ENCODE assay signal across 24 mouse cellular contexts in the genomic region with DNA sequence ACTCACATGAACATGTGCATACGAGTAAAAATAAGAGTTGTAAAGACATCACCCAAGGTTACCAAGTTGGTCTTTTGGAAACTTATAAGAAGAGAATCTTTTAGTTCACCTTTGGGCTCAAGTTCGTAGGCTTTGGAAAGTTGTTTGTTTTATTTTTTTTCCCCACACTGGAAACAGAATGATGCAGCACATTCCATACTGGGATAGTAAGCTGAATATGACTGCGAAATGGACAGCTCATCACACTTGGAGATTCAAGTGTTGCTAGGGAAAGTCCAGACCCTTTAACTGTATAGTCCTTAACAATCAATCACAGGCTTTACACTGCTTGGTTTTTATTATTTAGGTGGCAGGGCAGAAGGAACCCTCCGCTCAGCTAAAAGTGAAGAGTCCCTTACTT.
DNase-seq lines count a peak whose midpoint lies in the region; ATAC-seq and TF ChIP-seq lines count a peak whose summit lies in the region.
"Had no signal": no experiment of that assay in that cellular context is flagged by ENCODE, and none has a peak within 500 bp of the region (broad histone marks: within the 10 kb centered on the region; RNA-seq: fewer than 3 reads in every experiment).

No protein-coding gene starts in this region.

- H3K4me3 ChIP-seq in heart, embryonic 12.5 days: no peak overlapping the region
- no peak overlapping the region for H3K4me3 ChIP-seq in embryonic fibroblast, embryonic 13.5 days (ENCODE audit: insufficient read depth, low read length)
- no peak overlapping the region for H3K4me3 ChIP-seq in forebrain, embryonic 10.5 days

- 88% methylated on average over 4 of the region's 4 CpGs for WGBS in heart, embryonic 12.5 days
- WGBS in forebrain, embryonic 10.5 days: 92% methylated on average over 4 of the region's 4 CpGs

- no peak overlapping the region for H3K4me2 ChIP-seq in heart, embryonic 12.5 days

- no peak overlapping the region for H3K27ac ChIP-seq in heart, embryonic 12.5 days (ENCODE audit: poor library complexity, severe bottlenecking)
- H3K27ac ChIP-seq in embryonic fibroblast, embryonic 13.5 days (ENCODE audit: insufficient read depth, low read length): peak overlapping the region; percentile 68; the same call in 1 of the 2 replicates
- no peak overlapping the region for H3K27ac ChIP-seq in forebrain, embryonic 10.5 days

- no peak for ATAC-seq in heart, embryonic 12.5 days (ENCODE audit: insufficient number of reproducible peaks, low FRiP score)
- ATAC-seq: activated CD4-positive, CD25-positive, alpha-beta regulatory T cell, adult 4 months; CD4-positive, CD25-positive, alpha-beta regulatory T cell, adult 4 months; Patski had no signal

- TF ChIP-seq POLR2A in embryonic fibroblast, embryonic 13.5 days (IDR thresholded peaks at IDR 0.05; ENCODE audit: low read depth, low read length): no peak

- no peaks in the 10 kb centered on the region for H3K9me3 ChIP-seq in heart, embryonic 12.5 days (replicated peaks)
- no peaks in the 10 kb centered on the region for H3K9me3 ChIP-seq in forebrain, embryonic 10.5 days

- H3K36me3 ChIP-seq in heart, embryonic 12.5 days: peaks cover 68% of the 10 kb centered on the region
- H3K36me3 ChIP-seq in forebrain, embryonic 10.5 days (replicated peaks): peaks cover 75% of the 10 kb centered on the region
- H3K36me3 ChIP-seq: G1E had no signal

- no peak for TF ChIP-seq CTCF in embryonic fibroblast, embryonic 13.5 days (IDR thresholded peaks at IDR 0.05; ENCODE audit: borderline replicate concordance, insufficient read depth, low read length)

- no peak overlapping the region for H3K9ac ChIP-seq in heart, embryonic 12.5 days

- peaks cover 14% of the 10 kb centered on the region for H3K4me1 ChIP-seq in heart, embryonic 12.5 days (replicated peaks)
- H3K4me1 ChIP-seq in embryonic fibroblast, embryonic 13.5 days (ENCODE audit: control insufficient read depth, insufficient read depth, low read length): no peaks in the 10 kb centered on the region; the same call in 1 of the 2 replicates
- no peaks in the 10 kb centered on the region for H3K4me1 ChIP-seq in forebrain, embryonic 10.5 days

- H3K27me3 ChIP-seq in heart, embryonic 12.5 days (replicated peaks): no peaks in the 10 kb centered on the region
- no peaks in the 10 kb centered on the region for H3K27me3 ChIP-seq in forebrain, embryonic 10.5 days (ENCODE audit: poor library complexity, severe bottlenecking)
- H3K27me3 ChIP-seq: CH12.LX, Patski had no signal

- peak; percentile 51 for DNase-seq in heart, adult 11 months
- DNase-seq in 3T3-L1 (ENCODE audit: low read depth, low spot score) (peak; percentile 55), NIH3T3 (ENCODE audit: low read depth) (peak; percentile 65)
- DNase-seq in forebrain, embryonic 10.5 days (ENCODE audit: extremely low spot score, low spot score): no peak
- DNase-seq in cerebellum, postnatal 4 days (ENCODE audit: low spot score in 2 of 2): no peak
- no peak for DNase-seq in cerebellum, adult 9-10 months
- DNase-seq: adrenal gland, adult 2 months; adrenal gland, adult 8-10 months; adrenal gland, postnatal 10 days; adrenal gland, postnatal 14 days; adrenal gland, postnatal 25 days; adrenal gland, postnatal 36 days; B cell, adult 2 months; cerebellum, adult 11 months; cerebellum, adult 11-12 months; cerebellum, adult 18-20 months; cerebellum, adult 2 months had no signal

Comparison
In these comparisons a context has a peak if more than half of its experiments do, and no peak if none do; other contexts are left out.
1. DNase-seq: peak in heart, adult 11 months (single experiment), 3T3-L1 (single experiment) and NIH3T3 (single experiment); none in forebrain, embryonic 10.5 days (single experiment), cerebellum, postnatal 4 days (0 of 2) and cerebellum, adult 9-10 months (single experiment).